Mouse (Mus musculus) stomach, postnatal 0 days (tissue): Measurements from ENCODE around the gene Emp3.

Experiments
- CTCF ChIP-seq: IDR thresholded peaks from 2 replicates; pipeline ENCODE4 v1.5.1; 2016; ENCODE audit warnings: antibody characterized with exemption, low read depth, mild to moderate bottlenecking, moderate library complexity
- EP300 ChIP-seq: optimal IDR thresholded peaks from 2 replicates; pipeline ENCODE3; 2016; ENCODE audit warnings: antibody characterized with exemption

GRCm38 (mm10) chr7:45869107-45869670, 52.0 kb downstream of the Emp3 start:
- TF ChIP-seq CTCF: no peak
- TF ChIP-seq EP300: no peak
